Mouse (Mus musculus) right cerebral cortex, postnatal 4 days (tissue): ENCODE results near the gene Atp5g2.

Experiments used
- DNase-seq: peaks from one replicate; pipeline ENCODE4 v3.0.0-alpha.2; 2022

Gene Atp5g2

GRCm38 (mm10) chr15:102672215-102673071, at the start of gene Atp5g2:
Gene Atp5g2 (minus strand): TSS chr15:102672352.
- peak; percentile 50 for DNase-seq

GRCm38 (mm10) chr15:102721016-102721898, 49.1 kb upstream of the Atp5g2 start:
- no peak for DNase-seq

GRCm38 (mm10) chr15:102716132-102716531, 44.0 kb upstream of the Atp5g2 start:
- DNase-seq, result no peak

GRCm38 (mm10) chr15:102707736-102708269, 35.7 kb upstream of the Atp5g2 start:
- no peak for DNase-seq

- no peak for DNase-seq
Measured at GRCm38 (mm10) chr15:102705923-102706503, 33.9 kb upstream of the Atp5g2 start.

GRCm38 (mm10) chr15:102705226-102705894, 33.2 kb upstream of the Atp5g2 start:
- DNase-seq, result peak; percentile 19

- no peak for DNase-seq
Measured at GRCm38 (mm10) chr15:102704806-102705205, 32.7 kb upstream of the Atp5g2 start.

GRCm38 (mm10) chr15:102702972-102703371, 30.8 kb upstream of the Atp5g2 start:
- DNase-seq, result no peak

GRCm38 (mm10) chr15:102698193-102698592, 26.0 kb upstream of the Atp5g2 start:
- peak; percentile 92 for DNase-seq

GRCm38 (mm10) chr15:102696899-102697298, 24.7 kb upstream of the Atp5g2 start:
- DNase-seq, result no peak

- DNase-seq, result peak; percentile 77
Measured at GRCm38 (mm10) chr15:102693600-102693999, 21.4 kb upstream of the Atp5g2 start.

- peak; percentile 89 for DNase-seq
Measured at GRCm38 (mm10) chr15:102692991-102693411, 20.8 kb upstream of the Atp5g2 start.

GRCm38 (mm10) chr15:102692321-102692804, 20.2 kb upstream of the Atp5g2 start:
- peak; percentile 44 for DNase-seq

GRCm38 (mm10) chr15:102685791-102686190, 13.6 kb upstream of the Atp5g2 start:
- DNase-seq, result peak; percentile 12

GRCm38 (mm10) chr15:102683670-102684069, 11.5 kb upstream of the Atp5g2 start:
- no peak for DNase-seq

- DNase-seq, result no peak
Measured at GRCm38 (mm10) chr15:102676345-102676744, 4.2 kb upstream of the Atp5g2 start.

GRCm38 (mm10) chr15:102673548-102673947, 1.4 kb upstream of the Atp5g2 start:
- DNase-seq, result no peak

- DNase-seq, result peak; percentile 73
Measured at GRCm38 (mm10) chr15:102671721-102672214, 384 bp downstream of the Atp5g2 start.

- peak; percentile 98 for DNase-seq
Measured at GRCm38 (mm10) chr15:102670767-102671575, 1.2 kb downstream of the Atp5g2 start.

- DNase-seq, result no peak
Measured at GRCm38 (mm10) chr15:102670281-102670680, 1.9 kb downstream of the Atp5g2 start.

- DNase-seq, result no peak
Measured at GRCm38 (mm10) chr15:102669571-102669970, 2.6 kb downstream of the Atp5g2 start.
